Mouse (Mus musculus) forebrain, postnatal 0 days (tissue): ENCODE measurements around the gene Arid3a. TPM values are rescaled to one million over a fixed set of nuclear protein-coding genes. Genes with fewer than 3 reads are reported as not detected.

Experiments used
- ATAC-seq: fragments of 200-750 bp; cut with Nextera tagmentation; 2 replicates; pipeline ENCODE4 v1.8.0; 2017; ENCODE audit warnings: mild to moderate bottlenecking, moderate library complexity
- DNase-seq: peaks from one replicate; pipeline ENCODE4 v3.0.0-alpha.2; 2015
- H3K27ac ChIP-seq: fragments of 300-500 bp; sonication (generic); 2 replicates; pipeline ENCODE4 v1.5.1; 2014; ENCODE audit warnings: low read depth, mild to moderate bottlenecking, antibody characterized with exemption, low read length, moderate library complexity, mixed read lengths
- H3K27me3 ChIP-seq: fragments of 300-500 bp; sonication (generic); 2 replicates; pipeline ENCODE4 v1.6.1; 2014; ENCODE audit warnings: mild to moderate bottlenecking, low read length, mixed read lengths; ENCODE audit not compliant: insufficient read depth
- H3K36me3 ChIP-seq: fragments of 300-500 bp; sonication (generic); 2 replicates; pipeline ENCODE4 v1.6.1; 2014; ENCODE audit warnings: mild to moderate bottlenecking, moderate library complexity; ENCODE audit not compliant: insufficient read depth
- H3K4me1 ChIP-seq: fragments of 300-500 bp; sonication (generic); 2 replicates; pipeline ENCODE4 v1.6.1; 2014; ENCODE audit warnings: antibody characterized with exemption; ENCODE audit not compliant: insufficient read depth
- H3K4me2 ChIP-seq: fragments of 300-500 bp; sonication (generic); 2 replicates; pipeline ENCODE4 v1.6.1; 2014; ENCODE audit warnings: low read depth, mild to moderate bottlenecking, moderate library complexity
- H3K4me3 ChIP-seq: fragments of 300-500 bp; sonication (generic); 2 replicates; pipeline ENCODE4 v1.5.1; 2014; ENCODE audit warnings: low read depth, low read length, mixed read lengths
- H3K9ac ChIP-seq: fragments of 300-500 bp; sonication (generic); 2 replicates; pipeline ENCODE4 v1.6.1; 2014; ENCODE audit warnings: mild to moderate bottlenecking
- H3K9me3 ChIP-seq: fragments of 300-500 bp; sonication (generic); 2 replicates; pipeline ENCODE4 v1.6.1; 2016; ENCODE audit warnings: low read length
- CTCF ChIP-seq: sonication (generic); IDR thresholded peaks from 2 replicates; pipeline ENCODE4 v1.5.1; 2016; ENCODE audit warnings: antibody characterized with exemption, control low read depth, low read depth
- WGBS: fragments of 180-500 bp; shearing (Covaris S2); extraction: QIAGEN DNeasy Blood & Tissue Kit; methylation state at CpG from one replicate; pipeline ENCODE4 v1.1.7; 2014; 5-methylcytosine and 5-hydroxymethylcytosine counted together
- polyA plus RNA-seq: library from polyadenylated mRNA; unstranded; fragments of >200 nt; fragmentation: Nextera tagmentation; extraction: Ambion mirVana; gene quantifications from 2 replicates; pipeline ENCODE4 v1.2.1, GENCODE M21; 2015
- total RNA-seq: library from RNA; depleted of rRNA; stranded (reverse); fragments of >200 nt; gene quantifications from 2 replicates; pipeline ENCODE4 v1.2.3, GENCODE M21; 2014

Gene Arid3a
- total and polyA plus RNA-seq, 2 experiments from 2014 or later: 2.1 to 7.9 TPM

DNA sequence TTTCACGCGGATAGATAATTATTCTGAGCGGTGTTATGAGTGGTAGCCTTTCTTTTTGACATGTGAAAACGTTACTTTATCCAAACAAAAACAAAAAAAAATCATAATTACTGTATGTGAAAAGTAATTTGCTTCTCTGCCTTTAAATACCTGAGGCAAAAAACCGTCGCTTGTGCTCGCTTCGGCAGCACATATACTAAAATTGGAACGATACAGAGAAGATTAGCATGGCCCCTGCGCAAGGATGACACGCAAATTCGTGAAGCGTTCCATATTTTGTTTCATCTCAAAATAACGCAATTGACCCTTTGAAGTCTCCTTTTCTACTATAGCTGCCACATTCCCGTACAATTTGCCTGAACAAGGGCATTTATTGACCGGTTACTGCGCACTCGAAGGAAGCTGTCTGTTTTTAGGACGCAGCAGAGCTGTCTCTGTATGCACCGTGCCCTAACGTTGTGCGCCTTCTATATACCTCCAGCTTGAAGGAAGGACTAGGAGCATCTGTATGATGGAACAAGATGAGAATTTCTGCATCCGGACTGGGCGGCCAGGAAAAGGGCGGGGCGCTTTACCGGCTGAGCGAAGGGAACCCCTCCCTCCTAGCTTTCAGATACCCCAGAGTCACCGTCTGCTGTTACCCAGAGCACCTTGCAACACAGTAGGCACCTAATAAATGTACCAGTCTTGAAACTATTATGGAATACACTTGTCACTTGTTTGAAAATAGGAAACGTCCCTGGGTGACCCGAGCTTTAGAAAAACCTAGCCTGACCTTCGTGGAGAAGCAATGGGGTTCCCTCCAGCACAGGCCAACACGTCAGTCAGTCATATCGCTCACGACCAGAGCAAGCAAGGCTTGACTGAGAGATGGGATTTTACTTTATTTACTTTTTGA lies 58.7 kb downstream of the Arid3a start:
- Histone ChIP-seq H3K4me1 (peaks cover 14% of the 10 kb centered on the region; the same call in 1 of the 2 replicates), H3K36me3 (no peaks in the 10 kb centered on the region), H3K27ac (peak overlapping the region; percentile 96), H3K9me3 (no peaks in the 10 kb centered on the region), H3K9ac (peak overlapping the region; percentile 66), H3K27me3 (peaks cover 30% of the 10 kb centered on the region), H3K4me2 (peak overlapping the region; percentile 93), H3K4me3 (peak overlapping the region; percentile 77)
- WGBS: 2% methylated on average over 35 of the region's 35 CpGs
- no peak for TF ChIP-seq CTCF
- DNase-seq (peak; percentile 86), ATAC-seq (no peak)

DNA sequence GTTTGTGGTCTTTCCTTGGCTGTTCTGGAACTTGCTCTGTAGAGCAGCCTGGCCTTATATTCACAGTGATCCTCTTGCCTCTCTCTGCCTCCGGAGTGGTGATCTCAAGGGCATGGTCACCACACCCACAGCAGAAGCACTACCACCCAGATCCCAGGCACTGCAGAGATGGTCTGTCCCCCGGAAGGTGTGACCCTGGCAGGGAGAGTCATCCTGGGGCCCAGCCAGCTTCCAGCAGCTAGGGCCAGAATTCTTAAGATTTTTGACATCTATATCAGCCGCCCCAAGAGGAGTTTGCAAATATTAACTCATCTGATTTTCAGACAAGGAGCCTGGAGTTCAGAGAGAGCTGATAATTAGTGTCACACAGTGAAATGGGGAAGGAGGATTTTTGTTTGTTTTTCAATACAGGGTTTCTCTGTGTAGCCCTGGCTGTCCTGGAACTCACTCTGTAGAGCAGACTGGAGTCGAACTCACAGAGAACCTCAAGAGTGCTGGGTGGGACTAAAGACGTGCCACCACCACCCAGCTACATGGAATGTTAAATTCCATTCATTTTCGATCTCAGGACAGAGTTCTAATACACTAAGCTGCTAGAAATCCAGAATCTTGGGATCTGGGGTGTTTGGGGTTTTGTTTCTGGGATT lies 59.5 kb downstream of the Arid3a start:
- no peaks in the 10 kb centered on the region for H3K9me3 ChIP-seq
- peaks cover 14% of the 10 kb centered on the region; the same call in 1 of the 2 replicates for H3K4me1 ChIP-seq
- H3K4me2 ChIP-seq: peak overlapping the region; percentile 93
- peak overlapping the region; percentile 77 for H3K4me3 ChIP-seq
- peak overlapping the region; percentile 96 for H3K27ac ChIP-seq
- whole genome bisulfite sequencing: 47% methylated on average over 6 of the region's 6 CpGs
- no peak for DNase-seq
- ATAC-seq: no peak
- no peak for TF ChIP-seq CTCF
- peaks cover 30% of the 10 kb centered on the region for H3K27me3 ChIP-seq
- peak overlapping the region; percentile 66; the same call in 1 of the 2 replicates for H3K9ac ChIP-seq
- no peaks in the 10 kb centered on the region for H3K36me3 ChIP-seq

DNA sequence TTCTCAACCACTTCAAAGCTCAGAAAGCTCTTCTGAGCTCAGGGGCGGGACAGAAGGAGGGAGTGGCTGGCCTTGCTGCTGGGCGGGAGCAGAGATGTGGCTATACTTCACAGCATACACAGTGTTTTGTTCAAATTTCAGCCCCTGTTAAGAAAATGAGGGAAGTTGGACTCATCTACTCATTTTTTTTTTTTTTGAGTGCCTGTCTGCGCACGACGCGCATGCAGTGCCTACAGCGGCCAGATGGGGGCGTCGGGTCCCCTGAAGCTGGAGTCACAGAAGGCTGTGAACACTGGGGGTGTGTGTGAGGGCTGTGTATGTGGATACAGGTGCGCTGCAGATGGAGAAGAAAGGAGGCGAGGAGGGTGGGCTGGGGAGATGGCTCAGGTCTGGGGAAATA lies 60.1 kb downstream of the Arid3a start:
- 4% methylated on average over 11 of the region's 11 CpGs for WGBS
- no peak for ATAC-seq
- H3K9ac ChIP-seq: no peak overlapping the region
- peaks cover 30% of the 10 kb centered on the region for H3K27me3 ChIP-seq
- H3K9me3 ChIP-seq: no peaks in the 10 kb centered on the region
- H3K4me2 ChIP-seq: no peak overlapping the region
- H3K36me3 ChIP-seq: no peaks in the 10 kb centered on the region
- peak; percentile 88 for DNase-seq
- H3K4me1 ChIP-seq: peaks cover 14% of the 10 kb centered on the region; the same call in 1 of the 2 replicates
- TF ChIP-seq CTCF: peak; percentile 87
- no peak overlapping the region for H3K4me3 ChIP-seq
- H3K27ac ChIP-seq: no peak overlapping the region

DNA sequence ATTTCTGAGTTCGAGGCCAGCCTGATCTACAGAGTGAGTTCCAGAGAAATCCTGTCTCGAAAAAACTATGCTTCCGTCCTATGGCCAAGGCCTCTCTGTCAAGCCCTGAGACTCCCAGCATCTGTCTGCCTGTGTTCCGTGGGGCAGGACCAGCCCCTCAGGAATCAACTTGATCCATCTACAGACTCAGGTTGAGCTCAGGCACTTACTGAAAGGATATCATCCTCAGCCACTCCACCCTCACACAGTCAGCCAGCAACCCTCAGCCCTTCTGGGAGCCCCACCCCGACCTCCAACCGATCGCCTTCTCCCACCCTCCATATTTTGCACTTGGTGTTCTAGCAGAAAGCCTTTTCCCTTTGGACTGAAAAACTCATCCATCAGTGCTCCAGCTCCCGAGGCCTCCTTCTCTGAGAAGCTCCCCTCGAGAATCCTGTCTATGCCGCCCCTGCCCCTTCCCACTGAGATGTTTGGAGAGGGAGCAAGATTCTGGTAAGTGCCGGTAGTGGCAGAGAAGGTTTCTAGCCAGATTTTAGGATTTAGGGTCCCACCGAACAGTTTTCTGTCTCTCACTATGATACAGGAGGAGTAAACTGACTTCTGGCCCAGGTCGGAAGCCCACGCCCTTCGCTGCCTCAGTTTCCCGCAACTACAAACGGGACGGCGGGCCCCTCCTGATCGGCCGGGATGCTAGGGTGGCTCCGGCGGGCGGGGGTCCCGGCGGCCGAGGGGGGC lies 61.1 kb downstream of the Arid3a start:
- Histone ChIP-seq H3K4me2 (peak overlapping the region; percentile 66), H3K4me3 (peak overlapping the region; percentile 45), H3K9me3 (no peaks in the 10 kb centered on the region), H3K9ac (peak overlapping the region; percentile 43), H3K27ac (no peak overlapping the region), H3K36me3 (no peaks in the 10 kb centered on the region), H3K4me1 (peaks cover 13% of the 10 kb centered on the region; the same call in 1 of the 2 replicates), H3K27me3 (peaks cover 30% of the 10 kb centered on the region)
- WGBS: 13% methylated on average over 27 of the region's 27 CpGs
- no peak for ATAC-seq
- TF ChIP-seq CTCF: no peak
- no peak for DNase-seq

DNA sequence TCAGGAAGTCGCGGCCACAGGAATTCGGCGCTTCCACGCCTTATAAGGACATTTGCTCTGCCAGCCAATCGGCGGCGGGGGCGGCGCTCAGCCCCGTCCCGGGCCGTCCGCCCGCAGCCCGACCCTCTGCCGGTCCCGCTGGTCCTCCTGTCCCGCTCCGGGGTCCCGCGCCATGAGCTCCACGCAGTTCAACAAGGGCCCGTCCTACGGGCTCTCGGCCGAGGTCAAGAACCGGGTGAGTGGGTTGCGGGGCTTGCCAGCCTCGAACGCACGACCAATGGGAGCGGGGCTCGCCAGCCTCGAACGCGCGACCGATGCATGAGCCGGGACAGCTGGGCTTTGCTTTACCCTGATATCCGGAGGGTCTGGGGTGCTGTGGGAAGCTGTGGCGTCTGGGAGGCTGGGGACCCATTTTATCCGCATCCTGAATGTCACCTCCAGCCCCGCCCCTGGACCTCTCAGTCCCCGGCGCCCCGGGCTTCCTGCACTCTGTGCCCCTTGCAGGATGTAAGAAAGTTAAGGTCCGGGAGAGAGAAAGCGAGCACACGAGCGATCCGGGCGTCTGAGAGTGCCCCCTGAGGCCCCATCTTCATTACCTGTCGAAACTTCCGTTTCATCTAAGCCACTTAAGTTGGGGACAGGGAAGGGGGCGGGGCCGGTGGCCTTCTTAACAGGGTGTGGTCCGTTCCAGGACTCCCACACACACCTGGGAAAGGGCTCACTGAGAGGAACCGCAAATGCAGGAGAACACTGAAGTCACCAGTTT lies 61.8 kb downstream of the Arid3a start, which contains the start of gene Cnn2:
Cnn2 (plus strand) TSS at position 79 of the 766 bp plus-strand sequence.
- 1% methylated on average over 59 of the region's 59 CpGs for WGBS
- TF ChIP-seq CTCF: no peak
- Histone ChIP-seq H3K4me2 (peak within 1 kb of the TSS; percentile 66), H3K9ac (peak within 1 kb of the TSS; percentile 43), H3K27me3 (peaks cover 30% of the 10 kb centered on the region), H3K4me1 (peaks cover 6% of the 10 kb centered on the region; the same call in 1 of the 2 replicates), H3K36me3 (no peaks in the 10 kb centered on the region), H3K27ac (no peak within 1 kb of the TSS), H3K4me3 (peak within 1 kb of the TSS; percentile 45), H3K9me3 (no peaks in the 10 kb centered on the region)
- ATAC-seq: no peak
- DNase-seq: no peak

DNA sequence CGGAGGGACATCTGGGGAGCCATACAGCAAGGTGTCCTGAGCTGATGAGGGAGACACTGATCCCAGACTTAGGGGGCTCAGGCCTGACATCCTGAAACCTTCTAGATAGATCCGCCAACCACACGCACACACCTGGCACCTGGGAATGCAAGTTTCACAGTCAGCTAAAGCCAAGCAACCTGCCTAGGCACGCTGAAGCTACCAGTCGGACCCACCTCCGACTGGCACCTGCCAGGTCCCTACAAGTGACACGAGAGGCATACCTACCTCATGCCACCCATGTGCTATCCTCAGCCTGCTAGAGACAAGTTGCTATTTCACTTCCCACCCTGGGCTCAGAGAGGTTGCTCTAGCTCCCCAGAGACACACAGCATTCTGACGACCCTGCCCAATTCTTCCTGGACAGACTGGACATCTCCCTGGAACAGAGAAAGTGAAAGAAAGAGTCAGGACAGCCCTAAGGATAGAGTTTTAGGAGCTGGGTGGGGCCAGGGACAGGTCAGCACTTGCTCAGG lies 62.5 kb downstream of the Arid3a start:
- Histone ChIP-seq H3K4me1 (peaks cover 6% of the 10 kb centered on the region; the same call in 1 of the 2 replicates), H3K27me3 (peaks cover 30% of the 10 kb centered on the region), H3K36me3 (no peaks in the 10 kb centered on the region), H3K9ac (no peak overlapping the region), H3K4me2 (peak overlapping the region; percentile 66; the same call in 1 of the 2 replicates), H3K27ac (no peak overlapping the region), H3K4me3 (no peak overlapping the region), H3K9me3 (no peaks in the 10 kb centered on the region)
- TF ChIP-seq CTCF: no peak
- ATAC-seq (no peak), DNase-seq (no peak)
- WGBS: 35% methylated on average over 8 of the region's 8 CpGs
